Mouse (Mus musculus): Measurements from ENCODE around the gene E2f8. TPM values are rescaled to one million over a fixed set of nuclear protein-coding genes. Genes with fewer than 3 reads are reported as not detected.

Gene E2f8
- polyA plus RNA-seq, 1 experiment from 2014 or later: 21.9 TPM

DNA sequence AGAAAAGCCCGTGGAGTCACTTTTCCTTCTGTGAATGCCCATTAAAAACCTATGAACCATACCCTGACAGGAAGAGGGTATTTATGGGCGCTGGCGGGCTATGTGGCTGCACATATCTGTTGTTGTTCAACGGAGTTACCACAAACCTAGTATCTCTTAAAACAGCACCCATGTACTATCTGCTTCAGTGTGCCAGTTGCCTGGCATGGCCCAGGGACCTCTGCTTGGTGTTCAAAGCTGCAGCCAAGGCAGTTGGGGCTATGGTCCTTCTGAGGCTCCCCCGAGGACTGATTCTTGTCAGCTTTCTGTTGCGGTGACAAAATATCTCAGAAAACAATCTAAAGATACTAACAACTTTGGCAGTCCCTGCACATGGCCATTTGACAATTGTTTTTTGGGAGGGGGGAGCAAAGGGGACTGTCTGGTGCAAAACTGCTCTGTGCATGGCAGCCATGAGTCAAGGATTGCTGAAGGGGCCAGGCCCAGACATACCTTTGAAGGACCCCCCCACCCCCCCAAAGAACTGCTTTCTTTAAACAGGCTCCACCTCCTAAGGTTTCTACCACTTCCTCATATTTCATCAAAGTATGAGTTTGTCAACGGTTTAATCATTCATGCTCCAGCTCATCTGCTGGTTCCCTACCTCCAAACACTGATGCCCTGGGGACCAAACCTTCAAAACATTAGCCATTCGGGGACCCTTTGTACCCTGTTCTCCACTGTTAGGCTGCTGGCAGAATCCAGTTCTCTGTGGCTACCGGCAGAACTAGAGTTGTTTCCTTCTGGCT, 16.5 kb downstream of the E2f8 start:
- no peak for DNase-seq (ENCODE audit: low spot score)
- Histone ChIP-seq H3K9me3 (no peaks in the 10 kb centered on the region), H3K27me3 (ENCODE audit: insufficient read depth, poor library complexity, severe bottlenecking) (no peaks in the 10 kb centered on the region), H3K27ac (no peak overlapping the region), H3K36me3 (peaks cover 54% of the 10 kb centered on the region), H3K4me3 (no peak overlapping the region), H3K4me1 (0 out of 2 replicates have a peak, but pooled peaks cover 8% of the 10 kb centered on the region)
- 90% methylated on average over 9 of the region's 9 CpGs for WGBS

GRCm38 (mm10) chr7:48864199-48864598, 17.2 kb downstream of the E2f8 start:
- DNase-seq (ENCODE audit: low spot score): no peak
- Histone ChIP-seq H3K36me3 (peaks cover 47% of the 10 kb centered on the region), H3K4me3 (no peak overlapping the region), H3K9me3 (no peaks in the 10 kb centered on the region), H3K4me1 (0 out of 2 replicates have a peak, but pooled peaks cover 8% of the 10 kb centered on the region), H3K27me3 (ENCODE audit: insufficient read depth, poor library complexity, severe bottlenecking) (no peaks in the 10 kb centered on the region), H3K27ac (no peak overlapping the region)

- Histone ChIP-seq H3K9me3 (no peaks in the 10 kb centered on the region), H3K27ac (no peak overlapping the region), H3K4me1 (0 out of 2 replicates have a peak, but pooled peaks cover 8% of the 10 kb centered on the region), H3K27me3 (ENCODE audit: insufficient read depth, poor library complexity, severe bottlenecking) (no peaks in the 10 kb centered on the region), H3K36me3 (peaks cover 23% of the 10 kb centered on the region), H3K4me3 (no peak overlapping the region)
- 85% methylated on average over 4 of the region's 4 CpGs for WGBS
- peak; percentile 45 for DNase-seq (ENCODE audit: low spot score)
Observed at GRCm38 (mm10) chr7:48861796-48862195, 19.6 kb downstream of the E2f8 start.

DNA sequence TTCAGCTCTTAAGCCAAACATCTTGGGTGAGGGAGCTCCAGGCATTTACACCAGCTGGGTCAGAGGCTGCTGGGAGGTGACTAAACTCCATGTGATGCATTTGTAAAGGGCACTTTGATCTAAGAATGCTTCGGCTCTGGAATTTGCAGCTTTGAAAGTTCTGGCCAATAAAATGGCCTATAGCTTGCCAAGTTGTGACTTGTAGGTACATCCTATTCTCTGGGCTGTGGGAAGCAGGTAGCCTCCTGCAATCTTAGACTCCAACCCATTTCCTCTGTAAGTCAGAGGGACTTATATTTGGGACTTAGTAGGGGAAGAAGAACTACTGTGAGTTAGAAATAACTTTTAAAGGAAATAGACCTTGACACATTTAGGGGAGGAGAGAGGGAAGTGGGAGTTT, 20.4 kb downstream of the E2f8 start:
- Histone ChIP-seq H3K27ac (no peak overlapping the region), H3K36me3 (peaks cover 15% of the 10 kb centered on the region), H3K4me3 (no peak overlapping the region), H3K9me3 (no peaks in the 10 kb centered on the region), H3K4me1 (0 out of 2 replicates have a peak, but pooled peaks cover 8% of the 10 kb centered on the region), H3K27me3 (ENCODE audit: insufficient read depth, poor library complexity, severe bottlenecking) (no peaks in the 10 kb centered on the region)
- WGBS: 63% methylated on average over 1 of the region's 1 CpGs
- no peak for DNase-seq (ENCODE audit: low spot score)

- 71% methylated on average over 4 of the region's 4 CpGs for WGBS
- Histone ChIP-seq H3K9me3 (no peaks in the 10 kb centered on the region), H3K4me1 (0 out of 2 replicates have a peak, but pooled peaks cover 8% of the 10 kb centered on the region), H3K27ac (no peak overlapping the region), H3K4me3 (no peak overlapping the region), H3K27me3 (ENCODE audit: insufficient read depth, poor library complexity, severe bottlenecking) (no peaks in the 10 kb centered on the region), H3K36me3 (no peaks in the 10 kb centered on the region)
- DNase-seq (ENCODE audit: low spot score): no peak
Observed at GRCm38 (mm10) chr7:48859362-48859761, 22.0 kb downstream of the E2f8 start.

DNA sequence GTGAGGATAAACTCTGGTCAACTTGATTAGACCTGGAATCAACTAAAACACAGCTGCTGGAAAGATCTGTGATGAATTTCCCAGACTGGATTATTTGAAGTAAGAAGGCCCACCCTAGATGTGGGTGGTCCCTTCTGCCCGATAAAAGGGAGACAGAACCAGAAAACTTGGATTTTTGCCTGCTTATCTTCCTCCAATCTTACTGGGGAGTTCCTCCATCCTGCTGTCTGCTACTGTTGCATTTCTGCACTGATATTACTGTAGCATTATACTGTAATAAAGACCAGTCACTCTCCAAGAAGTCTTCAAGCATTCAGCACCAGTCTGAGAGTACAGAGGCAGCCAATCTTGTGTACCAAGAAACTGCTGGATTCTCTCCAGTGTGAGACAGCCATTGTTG, 23.1 kb downstream of the E2f8 start:
- Histone ChIP-seq H3K36me3 (no peaks in the 10 kb centered on the region), H3K4me1 (peaks cover 9% of the 10 kb centered on the region; the same call in 1 of the 2 replicates), H3K9me3 (no peaks in the 10 kb centered on the region), H3K27me3 (ENCODE audit: insufficient read depth, poor library complexity, severe bottlenecking) (no peaks in the 10 kb centered on the region), H3K27ac (no peak overlapping the region), H3K4me3 (no peak overlapping the region)
- DNase-seq (ENCODE audit: low spot score): no peak
- WGBS: 81% methylated on average over 1 of the region's 1 CpGs

- H3K36me3 ChIP-seq: no peaks in the 10 kb centered on the region
- no peak for DNase-seq (ENCODE audit: low spot score)
- WGBS: 89% methylated on average over 3 of the region's 3 CpGs
- H3K27me3 ChIP-seq (ENCODE audit: insufficient read depth, poor library complexity, severe bottlenecking): no peaks in the 10 kb centered on the region
- H3K9me3 ChIP-seq: no peaks in the 10 kb centered on the region
- no peak overlapping the region for H3K4me3 ChIP-seq
- H3K4me1 ChIP-seq: peaks cover 14% of the 10 kb centered on the region; the same call in 1 of the 2 replicates
- 0 out of 2 replicates have a peak overlapping the region, but pooled peaks have one; percentile 36 for H3K27ac ChIP-seq
Observed at GRCm38 (mm10) chr7:48855461-48855860, 25.9 kb downstream of the E2f8 start.

- Histone ChIP-seq H3K27ac (peak overlapping the region; percentile 81), H3K9me3 (no peaks in the 10 kb centered on the region), H3K4me3 (no peak overlapping the region), H3K27me3 (ENCODE audit: insufficient read depth, poor library complexity, severe bottlenecking) (no peaks in the 10 kb centered on the region), H3K4me1 (peaks cover 16% of the 10 kb centered on the region; the same call in 1 of the 2 replicates), H3K36me3 (no peaks in the 10 kb centered on the region)
- DNase-seq (ENCODE audit: low spot score): peak; percentile 76
- 42% methylated on average over 13 of the region's 13 CpGs for WGBS
Observed at GRCm38 (mm10) chr7:48853496-48853895, 27.9 kb downstream of the E2f8 start.

GRCm38 (mm10) chr7:48851529-48852104, 29.8 kb downstream of the E2f8 start:
- H3K4me1 ChIP-seq: peaks cover 21% of the 10 kb centered on the region; the same call in 1 of the 2 replicates
- H3K4me3 ChIP-seq: no peak overlapping the region
- WGBS: 82% methylated on average over 6 of the region's 6 CpGs
- no peaks in the 10 kb centered on the region for H3K36me3 ChIP-seq
- 0 out of 2 replicates have a peak overlapping the region, but pooled peaks have one; percentile 32 for H3K27ac ChIP-seq
- DNase-seq (ENCODE audit: low spot score): no peak
- H3K27me3 ChIP-seq (ENCODE audit: insufficient read depth, poor library complexity, severe bottlenecking): no peaks in the 10 kb centered on the region
- no peaks in the 10 kb centered on the region for H3K9me3 ChIP-seq

GRCm38 (mm10) chr7:48847820-48848650, 33.4 kb downstream of the E2f8 start, which contains the start of gene Csrp3:
Csrp3 (minus strand) TSS chr7:48848033.
- H3K36me3 ChIP-seq: no peaks in the 10 kb centered on the region
- peaks cover 42% of the 10 kb centered on the region for H3K4me1 ChIP-seq
- no peaks in the 10 kb centered on the region for H3K9me3 ChIP-seq
- H3K27me3 ChIP-seq (ENCODE audit: insufficient read depth, poor library complexity, severe bottlenecking): no peaks in the 10 kb centered on the region
- 30% methylated on average over 11 of the region's 11 CpGs for WGBS
- peak; percentile 91 for DNase-seq (ENCODE audit: low spot score)
- H3K27ac ChIP-seq: peak within 1 kb of the TSS; percentile 86
- peak within 1 kb of the TSS; percentile 59 for H3K4me3 ChIP-seq

DNA sequence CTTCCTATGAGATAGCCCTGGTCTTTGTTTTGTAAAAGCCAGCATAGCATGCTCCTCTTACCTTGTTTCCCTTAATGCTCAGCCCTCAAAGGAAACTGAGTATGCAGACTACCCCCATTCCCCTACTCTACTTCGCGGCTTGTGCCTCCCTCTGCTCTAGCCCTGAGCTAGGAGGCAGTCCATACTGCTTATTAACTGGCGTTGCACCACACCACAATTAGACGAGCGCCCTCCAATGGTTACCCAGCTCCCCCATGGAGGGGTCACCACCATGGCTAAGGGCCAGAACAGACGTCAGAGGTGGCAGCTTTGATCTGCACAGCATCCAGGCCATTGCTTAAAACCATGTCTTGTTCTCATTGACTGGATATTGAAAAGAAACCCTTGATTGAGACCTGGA, 34.6 kb downstream of the E2f8 start:
- Histone ChIP-seq H3K27ac (peak overlapping the region; percentile 86), H3K4me3 (peak overlapping the region; percentile 59), H3K9me3 (no peaks in the 10 kb centered on the region), H3K27me3 (ENCODE audit: insufficient read depth, poor library complexity, severe bottlenecking) (no peaks in the 10 kb centered on the region), H3K4me1 (peaks cover 49% of the 10 kb centered on the region), H3K36me3 (no peaks in the 10 kb centered on the region)
- no peak for DNase-seq (ENCODE audit: low spot score)
- 37% methylated on average over 6 of the region's 6 CpGs for WGBS

GRCm38 (mm10) chr7:48845213-48845973, 36.0 kb downstream of the E2f8 start:
- peaks cover 51% of the 10 kb centered on the region for H3K4me1 ChIP-seq
- H3K27me3 ChIP-seq (ENCODE audit: insufficient read depth, poor library complexity, severe bottlenecking): no peaks in the 10 kb centered on the region
- 54% methylated on average over 12 of the region's 12 CpGs for WGBS
- H3K9me3 ChIP-seq: no peaks in the 10 kb centered on the region
- peak overlapping the region; percentile 86 for H3K27ac ChIP-seq
- no peak for DNase-seq (ENCODE audit: low spot score)
- H3K36me3 ChIP-seq: no peaks in the 10 kb centered on the region
- H3K4me3 ChIP-seq: peak overlapping the region; percentile 59
